Mouse (Mus musculus) forebrain, embryonic 10.5 days (tissue): Measurements from ENCODE around the gene Ndufa11. TPM values are rescaled to one million over a fixed set of nuclear protein-coding genes. Genes with fewer than 3 reads are reported as not detected.

Experiments
- DNase-seq: peaks from one replicate; pipeline ENCODE4 v3.0.0-alpha.2; 2017; ENCODE audit warnings: low spot score; ENCODE audit errors: extremely low spot score
- H3K27ac ChIP-seq: fragments of 300-500 bp; sonication (generic); 2 replicates; pipeline ENCODE4 v1.5.1; 2016; ENCODE audit warnings: mild to moderate bottlenecking
- H3K27me3 ChIP-seq: fragments of 300-500 bp; sonication (generic); 2 replicates; pipeline ENCODE4 v1.6.1; 2016; ENCODE audit warnings: mild to moderate bottlenecking; ENCODE audit not compliant: poor library complexity, severe bottlenecking
- H3K36me3 ChIP-seq: fragments of 300-500 bp; sonication (generic); replicated peaks from 2 replicates; pipeline ENCODE4 v1.6.1; 2016; ENCODE audit warnings: mild to moderate bottlenecking, moderate library complexity
- H3K4me1 ChIP-seq: fragments of 300-500 bp; sonication (generic); 2 replicates; pipeline ENCODE4 v1.6.1; 2016
- H3K4me3 ChIP-seq: fragments of 300-500 bp; sonication (generic); 2 replicates; pipeline ENCODE4 v1.5.1; 2016; ENCODE audit warnings: mild to moderate bottlenecking, moderate library complexity
- H3K9me3 ChIP-seq: fragments of 300-500 bp; sonication (generic); 2 replicates; pipeline ENCODE4 v1.6.1; 2016; ENCODE audit warnings: mild to moderate bottlenecking, moderate library complexity
- WGBS: fragments of 180-500 bp; shearing (Covaris S2); methylation state at CpG from one replicate; pipeline ENCODE4 v1.1.7; 2016; 5-methylcytosine and 5-hydroxymethylcytosine counted together
- polyA plus RNA-seq: library from polyadenylated mRNA; unstranded; fragments of >200 nt; fragmentation: Nextera tagmentation; extraction: Ambion mirVana; gene quantifications from 2 replicates; pipeline ENCODE4 v1.2.1, GENCODE M21; 2016

Ndufa11 gene
- polyA plus RNA-seq, 1 experiment from 2014 or later: 374 TPM

GRCm38 (mm10) chr17:56765431-56765830, 47.9 kb downstream of the Ndufa11 start:
- Histone ChIP-seq H3K9me3 (no peaks in the 10 kb centered on the region), H3K4me3 (peak overlapping the region; percentile 86), H3K4me1 (peaks cover 33% of the 10 kb centered on the region), H3K27ac (peak overlapping the region; percentile 98), H3K36me3 (peaks cover 41% of the 10 kb centered on the region), H3K27me3 (peaks cover 12% of the 10 kb centered on the region)
- WGBS: 60% methylated on average over 12 of the region's 12 CpGs
- DNase-seq: no peak

GRCm38 (mm10) chr17:56766631-56767405, 49.3 kb downstream of the Ndufa11 start:
- H3K9me3 ChIP-seq: no peaks in the 10 kb centered on the region
- peaks cover 54% of the 10 kb centered on the region for H3K36me3 ChIP-seq

GRCm38 (mm10) chr17:56767531-56768135, 50.1 kb downstream of the Ndufa11 start:
- Histone ChIP-seq H3K36me3 (peaks cover 54% of the 10 kb centered on the region), H3K27ac (no peak overlapping the region)

More at GRCm38 (mm10) chr17:56766631-56767405, 49.3 kb downstream of the Ndufa11 start:
- Histone ChIP-seq H3K27ac (no peak overlapping the region), H3K27me3 (no peaks in the 10 kb centered on the region), H3K4me3 (no peak overlapping the region), H3K4me1 (peaks cover 28% of the 10 kb centered on the region)
- 93% methylated on average over 27 of the region's 27 CpGs for WGBS
- no peak for DNase-seq

GRCm38 (mm10) chr17:56768941-56769340, 51.4 kb downstream of the Ndufa11 start:
- Histone ChIP-seq H3K4me3 (no peak overlapping the region), H3K9me3 (no peaks in the 10 kb centered on the region), H3K27ac (no peak overlapping the region), H3K36me3 (peaks cover 54% of the 10 kb centered on the region), H3K4me1 (peaks cover 12% of the 10 kb centered on the region), H3K27me3 (no peaks in the 10 kb centered on the region)
- 94% methylated on average over 11 of the region's 11 CpGs for WGBS
- DNase-seq: no peak

More at GRCm38 (mm10) chr17:56767531-56768135, 50.1 kb downstream of the Ndufa11 start:
- Histone ChIP-seq H3K27me3 (no peaks in the 10 kb centered on the region), H3K9me3 (no peaks in the 10 kb centered on the region), H3K4me1 (peaks cover 20% of the 10 kb centered on the region), H3K4me3 (peak overlapping the region; percentile 2; the same call in 1 of the 2 replicates)
- WGBS: 94% methylated on average over 29 of the region's 29 CpGs
- DNase-seq: no peak

- Histone ChIP-seq H3K9me3 (no peaks in the 10 kb centered on the region), H3K27ac (no peak within 1 kb of the TSS), H3K4me1 (peaks cover 8% of the 10 kb centered on the region), H3K36me3 (peaks cover 54% of the 10 kb centered on the region), H3K4me3 (no peak within 1 kb of the TSS), H3K27me3 (no peaks in the 10 kb centered on the region)
- WGBS: 93% methylated on average over 5 of the region's 5 CpGs
- DNase-seq: no peak
Observed at GRCm38 (mm10) chr17:56769950-56770349, 52.4 kb downstream of the Ndufa11 start, which contains the start of gene Prr22. Gene Prr22, plus strand, starts transcription at chr17:56770250.

Other genes starting within 250 kb of the Ndufa11 start
- gene Ptprs, start 241.3 kb upstream of the Ndufa11 start, polyA plus RNA-seq: 80.3 and 91.5 TPM in 2 replicates
- not detected in 2 replicates for gene Znrf4, start 205.3 kb upstream of the Ndufa11 start, polyA plus RNA-seq
- gene Gm20219, start 163.4 kb upstream of the Ndufa11 start, polyA plus RNA-seq: 1.1 and 1.3 TPM in 2 replicates
- 84.0 and 85.7 TPM in 2 replicates for gene Safb2, start 133.2 kb upstream of the Ndufa11 start, polyA plus RNA-seq
- gene Safb, start 132.9 kb upstream of the Ndufa11 start, polyA plus RNA-seq: 160 and 172 TPM in 2 replicates
- gene 2410015M20Rik, start 108.0 kb upstream of the Ndufa11 start, polyA plus RNA-seq: 192 and 193 TPM in 2 replicates
- gene Rpl36, start 104.4 kb upstream of the Ndufa11 start, polyA plus RNA-seq: 1,518 and 1,601 TPM in 2 replicates
- gene Lonp1, start 90.9 kb upstream of the Ndufa11 start, polyA plus RNA-seq: 61.8 and 62.3 TPM in 2 replicates
- gene Catsperd, start 89.6 kb upstream of the Ndufa11 start, polyA plus RNA-seq: 0.53 and 0.81 TPM in 2 replicates
- 144 and 147 TPM in 2 replicates for gene Ranbp3, start 44.5 kb upstream of the Ndufa11 start, polyA plus RNA-seq
- 11.1 and 12.2 TPM in 2 replicates for gene Vmac, start 255 bp downstream of the Ndufa11 start, polyA plus RNA-seq
- 3.2 and 3.5 TPM in 2 replicates for gene Nrtn, start 39.8 kb downstream of the Ndufa11 start, polyA plus RNA-seq
- gene Dus3l, start 47.0 kb downstream of the Ndufa11 start, polyA plus RNA-seq: 46.0 and 46.2 TPM in 2 replicates
- 1.8 and 1.9 TPM in 2 replicates for gene Prr22, start 52.5 kb downstream of the Ndufa11 start, polyA plus RNA-seq
- gene Rfx2, start 113.2 kb downstream of the Ndufa11 start, polyA plus RNA-seq: 7.8 and 9.6 TPM in 2 replicates
- not detected in 2 replicates for gene Acsbg2, start 156.7 kb downstream of the Ndufa11 start, polyA plus RNA-seq
- gene 1700061G19Rik, start 157.7 kb downstream of the Ndufa11 start, polyA plus RNA-seq: 0.26 and 0.46 TPM in 2 replicates
- gene Mllt1, start 217.6 kb downstream of the Ndufa11 start, polyA plus RNA-seq: 72.7 and 74.6 TPM in 2 replicates